Mouse (Mus musculus) stomach, postnatal 0 days (tissue): ENCODE measurements around the gene Dimt1. TPM values are rescaled to one million over a fixed set of nuclear protein-coding genes. Genes with fewer than 3 reads are reported as not detected.
"Not testable (repeated sequence)": the region's sequence is repeated elsewhere in the genome, so short reads cannot be mapped to it uniquely, and the experiment has no call there.

Experiments used
- ATAC-seq: fragments of 200-750 bp; cut with Nextera tagmentation; 2 replicates; pipeline ENCODE4 v1.8.0; 2017; ENCODE audit not compliant: low FRiP score, low TSS enrichment
- DNase-seq: peaks from one replicate; pipeline ENCODE4 v3.0.0-alpha.2; 2016; ENCODE audit warnings: low spot score
- H3K27ac ChIP-seq: fragments of 300-500 bp; sonication (generic); replicated peaks from 2 replicates; pipeline ENCODE4 v1.5.1; 2014; ENCODE audit warnings: mild to moderate bottlenecking, control low read depth
- H3K27me3 ChIP-seq: fragments of 300-500 bp; sonication (generic); 2 replicates; pipeline ENCODE4 v1.6.1; 2014; ENCODE audit warnings: low read length; ENCODE audit not compliant: control insufficient read depth, insufficient read depth
- H3K36me3 ChIP-seq: fragments of 300-500 bp; sonication (generic); 2 replicates; pipeline ENCODE4 v1.6.1; 2014; ENCODE audit warnings: low read length, mixed read lengths; ENCODE audit not compliant: control insufficient read depth, insufficient read depth
- H3K4me1 ChIP-seq: fragments of 300-500 bp; sonication (generic); replicated peaks from 2 replicates; pipeline ENCODE4 v1.6.1; 2014; ENCODE audit warnings: antibody characterized with exemption; ENCODE audit not compliant: control insufficient read depth, insufficient read depth
- H3K4me2 ChIP-seq: fragments of 300-500 bp; sonication (generic); replicated peaks from 2 replicates; pipeline ENCODE4 v1.6.1; 2014; ENCODE audit warnings: low read depth, mild to moderate bottlenecking, control low read depth, moderate library complexity
- H3K4me3 ChIP-seq: fragments of 300-500 bp; sonication (generic); 2 replicates; pipeline ENCODE4 v1.5.1; 2014; ENCODE audit warnings: low read depth, low read length, control low read depth
- H3K9ac ChIP-seq: fragments of 300-500 bp; sonication (generic); 2 replicates; pipeline ENCODE4 v1.6.1; 2014; ENCODE audit warnings: mild to moderate bottlenecking, low read length, control low read depth, mixed read lengths
- H3K9me3 ChIP-seq: fragments of 300-500 bp; sonication (generic); 2 replicates; pipeline ENCODE4 v1.6.1; 2016; ENCODE audit warnings: low read length; ENCODE audit not compliant: control insufficient read depth
- CTCF ChIP-seq: IDR thresholded peaks from 2 replicates; pipeline ENCODE4 v1.5.1; 2016; ENCODE audit warnings: antibody characterized with exemption, low read depth, mild to moderate bottlenecking, moderate library complexity
- EP300 ChIP-seq: optimal IDR thresholded peaks from 2 replicates; pipeline ENCODE3; 2016; ENCODE audit warnings: antibody characterized with exemption
- WGBS: fragments of 180-500 bp; shearing (Covaris S2); extraction: QIAGEN DNeasy Blood & Tissue Kit; methylation state at CpG from one replicate; pipeline ENCODE4 v1.1.7; 2014; 5-methylcytosine and 5-hydroxymethylcytosine counted together
- polyA plus RNA-seq: library from polyadenylated mRNA; unstranded; fragments of >200 nt; fragmentation: Nextera tagmentation; extraction: Ambion mirVana; gene quantifications from 2 replicates; pipeline ENCODE4 v1.2.1, GENCODE M21; 2015

Gene Dimt1
- polyA plus RNA-seq, result 17.3 and 18.2 TPM in 2 replicates

GRCm38 (mm10) chr13:106946594-106947540 lies at the start of gene Dimt1:
TSS of gene Dimt1 (plus strand) at chr13:106947127.
- no peaks in the 10 kb centered on the region for H3K27me3 ChIP-seq
- peak within 1 kb of the TSS; percentile 66 for H3K4me2 ChIP-seq
- ATAC-seq, result peak; percentile 100
- WGBS, result under 1% methylated on average over 68 of the region's 68 CpGs
- H3K4me3 ChIP-seq, result peak within 1 kb of the TSS; percentile 97
- H3K4me1 ChIP-seq, result peaks cover 7% of the 10 kb centered on the region; the same call in 1 of the 2 replicates
- H3K27ac ChIP-seq, result peak within 1 kb of the TSS; percentile 87
- peaks cover 6% of the 10 kb centered on the region for H3K36me3 ChIP-seq
- peak; percentile 96 for DNase-seq
- TF ChIP-seq CTCF (no peak), EP300 (no peak)
- no peaks in the 10 kb centered on the region for H3K9me3 ChIP-seq
- H3K9ac ChIP-seq, result peak within 1 kb of the TSS; percentile 94

GRCm38 (mm10) chr13:106904637-106905036 lies 42.3 kb upstream of the Dimt1 start:
- Histone ChIP-seq H3K4me2 (no peak overlapping the region), H3K27ac (no peak overlapping the region), H3K9me3 (no peaks in the 10 kb centered on the region), H3K4me3 (no peak overlapping the region), H3K36me3 (peaks cover 14% of the 10 kb centered on the region), H3K9ac (no peak overlapping the region), H3K27me3 (no peaks in the 10 kb centered on the region), H3K4me1 (no peaks in the 10 kb centered on the region)
- TF ChIP-seq CTCF (no peak), EP300 (no peak)
- no peak for DNase-seq
- ATAC-seq, result no peak
- WGBS, result 78% methylated on average over 3 of the region's 3 CpGs

- not testable (repeated sequence) for H3K27me3 ChIP-seq, H3K9me3 ChIP-seq, H3K4me2 ChIP-seq, H3K4me3 ChIP-seq, ATAC-seq, H3K27ac ChIP-seq, H3K9ac ChIP-seq, DNase-seq, H3K4me1 ChIP-seq
- WGBS, result 79% methylated on average over 6 of the region's 6 CpGs
- H3K36me3 ChIP-seq, result peaks cover 15% of the 10 kb centered on the region
These were observed 41.8 kb upstream of the Dimt1 start for GRCm38 (mm10) chr13:106905154-106905553.

GRCm38 (mm10) chr13:106907273-106907672 lies 39.7 kb upstream of the Dimt1 start:
- WGBS, result 94% methylated on average over 4 of the region's 4 CpGs
- Histone ChIP-seq H3K9ac (no peak overlapping the region), H3K9me3 (no peaks in the 10 kb centered on the region), H3K27me3 (no peaks in the 10 kb centered on the region), H3K27ac (no peak overlapping the region), H3K36me3 (peaks cover 13% of the 10 kb centered on the region; the same call in 1 of the 2 replicates), H3K4me3 (no peak overlapping the region), H3K4me1 (no peaks in the 10 kb centered on the region), H3K4me2 (no peak overlapping the region)
- DNase-seq, result no peak
- no peak for TF ChIP-seq EP300
- TF ChIP-seq CTCF, result no peak
- no peak for ATAC-seq

- ATAC-seq (no peak), DNase-seq (no peak)
- Histone ChIP-seq H3K27ac (no peak overlapping the region), H3K4me1 (no peaks in the 10 kb centered on the region), H3K27me3 (no peaks in the 10 kb centered on the region), H3K9me3 (no peaks in the 10 kb centered on the region), H3K36me3 (peaks cover 13% of the 10 kb centered on the region; the same call in 1 of the 2 replicates), H3K4me3 (no peak overlapping the region), H3K4me2 (no peak overlapping the region), H3K9ac (no peak overlapping the region)
- no peak for TF ChIP-seq CTCF
- no peak for TF ChIP-seq EP300
- WGBS, result 95% methylated on average over 10 of the region's 10 CpGs
These were observed 36.8 kb upstream of the Dimt1 start for GRCm38 (mm10) chr13:106910096-106910495.

GRCm38 (mm10) chr13:106913125-106913736 lies 33.7 kb upstream of the Dimt1 start:
- Histone ChIP-seq H3K27ac (no peak overlapping the region), H3K4me1 (no peaks in the 10 kb centered on the region), H3K36me3 (peaks cover 10% of the 10 kb centered on the region; the same call in 1 of the 2 replicates), H3K9ac (no peak overlapping the region), H3K4me3 (no peak overlapping the region), H3K27me3 (no peaks in the 10 kb centered on the region), H3K9me3 (no peaks in the 10 kb centered on the region), H3K4me2 (no peak overlapping the region)
- TF ChIP-seq EP300 (no peak), CTCF (no peak)
- DNase-seq, result no peak
- 50% methylated on average over 3 of the region's 3 CpGs for WGBS
- no peak for ATAC-seq
